Mouse (Mus musculus): ENCODE measurements at regions not wholly inside any gene's neighbourhood (a gene's known extent, or its start where the extent isn't known, plus 50 kb on each side); places are given as distances from the start of the nearest gene placed in this dataset.

DNA sequence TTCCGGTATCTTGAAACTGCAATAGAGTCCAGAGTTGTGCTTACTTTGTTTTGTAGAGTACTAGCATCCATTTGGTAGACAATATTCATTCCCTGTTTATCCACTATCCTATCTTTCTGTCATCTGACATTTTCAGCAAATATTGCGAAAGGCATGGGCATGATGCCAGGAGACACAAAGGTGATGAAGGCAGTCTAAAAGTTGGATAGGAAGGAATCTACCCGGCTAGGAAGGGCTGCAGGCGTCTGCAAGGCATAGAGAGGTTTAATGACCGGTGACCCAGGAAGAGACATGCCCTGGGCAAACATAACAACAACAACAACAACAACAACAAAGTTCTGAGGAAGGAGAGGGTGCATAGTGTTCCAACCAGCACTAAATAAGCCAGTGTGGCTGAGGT is 139.4 kb downstream of the Nkx6-1 start:
- TF ChIP-seq POLR2A (IDR thresholded peaks at IDR 0.05; ENCODE audit: borderline replicate concordance, extremely low read depth, insufficient read depth, insufficient read length, poor library complexity, severe bottlenecking) (no peak), CTCF (IDR thresholded peaks at IDR 0.05; ENCODE audit: borderline replicate concordance, extremely low read depth, insufficient read depth, insufficient read length) (no peak)

Measured in brain, embryonic 14.5 days (tissue).